Mouse (Mus musculus): ENCODE results near the gene Txndc17. TPM values are rescaled to one million over a fixed set of nuclear protein-coding genes. Genes with fewer than 3 reads are reported as not detected.
A peak's percentile ranks its signal among the peaks of the same experiment; 100 is the strongest.

The Txndc17 gene
- total RNA-seq, 2 experiments from 2014 or later, result 31.7 to 34.4 TPM

DNA sequence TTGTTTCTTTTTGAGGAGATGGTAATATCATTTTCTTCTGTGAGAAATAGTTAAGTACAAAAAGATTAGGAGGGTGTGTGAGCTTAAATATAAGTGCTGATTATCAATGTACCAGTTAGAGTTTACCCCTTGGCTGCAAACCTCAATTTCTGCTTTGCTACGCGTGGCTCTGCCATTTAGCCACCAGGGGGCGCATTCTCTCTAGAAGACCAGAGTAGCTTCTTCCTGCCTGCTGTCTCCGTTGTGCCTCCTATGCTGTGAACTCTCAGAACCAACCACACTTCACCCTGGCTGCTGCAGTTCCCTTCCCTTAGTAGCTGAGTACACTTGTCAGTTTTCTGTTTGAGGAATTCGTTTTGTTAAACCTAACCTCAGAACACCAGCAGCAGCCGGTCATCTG lies 13.9 kb downstream of the Txndc17 start:
- DNase-seq (ENCODE audit: low spot score), result peak; percentile 56

DNA sequence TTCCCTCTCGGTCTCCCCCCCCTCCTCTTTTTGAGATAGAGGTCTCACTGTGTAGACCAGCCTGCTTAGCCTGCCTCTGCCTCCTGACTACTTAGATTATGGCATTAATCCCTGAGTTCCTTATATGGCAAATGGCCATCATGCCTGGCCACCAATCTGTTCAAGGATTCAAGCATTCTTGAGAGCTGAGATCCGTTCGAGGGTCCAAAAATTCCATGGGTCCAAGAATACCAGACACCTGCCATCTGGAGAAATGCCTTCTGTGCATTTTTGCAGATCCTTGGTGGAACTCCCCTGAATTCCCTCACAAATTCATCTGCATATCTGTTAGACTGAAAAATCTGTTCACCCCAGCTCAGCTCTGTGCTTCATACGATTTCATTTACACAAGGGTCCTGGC lies 16.1 kb downstream of the Txndc17 start:
- no peak for DNase-seq (ENCODE audit: low spot score)

DNA sequence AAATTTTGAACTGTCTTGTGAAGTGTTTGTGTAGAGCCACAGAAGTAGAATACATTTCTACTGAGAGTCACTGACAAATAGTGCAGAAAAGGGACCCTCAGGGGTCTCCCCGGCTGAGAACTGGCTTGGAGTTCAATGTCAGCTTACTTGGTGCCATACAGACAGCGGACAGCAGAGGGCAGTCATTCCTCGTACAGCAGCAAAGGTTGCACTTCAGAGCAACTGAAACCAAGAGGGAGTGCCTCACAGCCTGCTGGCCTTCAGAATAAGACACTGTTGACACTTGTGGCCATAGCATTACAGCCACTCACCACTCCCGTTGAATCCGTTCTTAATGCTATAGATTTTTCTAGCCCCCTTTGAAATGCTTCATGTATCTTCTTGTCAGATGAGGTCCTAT lies 17.5 kb downstream of the Txndc17 start:
- peak; percentile 69 for DNase-seq (ENCODE audit: low spot score)

DNA sequence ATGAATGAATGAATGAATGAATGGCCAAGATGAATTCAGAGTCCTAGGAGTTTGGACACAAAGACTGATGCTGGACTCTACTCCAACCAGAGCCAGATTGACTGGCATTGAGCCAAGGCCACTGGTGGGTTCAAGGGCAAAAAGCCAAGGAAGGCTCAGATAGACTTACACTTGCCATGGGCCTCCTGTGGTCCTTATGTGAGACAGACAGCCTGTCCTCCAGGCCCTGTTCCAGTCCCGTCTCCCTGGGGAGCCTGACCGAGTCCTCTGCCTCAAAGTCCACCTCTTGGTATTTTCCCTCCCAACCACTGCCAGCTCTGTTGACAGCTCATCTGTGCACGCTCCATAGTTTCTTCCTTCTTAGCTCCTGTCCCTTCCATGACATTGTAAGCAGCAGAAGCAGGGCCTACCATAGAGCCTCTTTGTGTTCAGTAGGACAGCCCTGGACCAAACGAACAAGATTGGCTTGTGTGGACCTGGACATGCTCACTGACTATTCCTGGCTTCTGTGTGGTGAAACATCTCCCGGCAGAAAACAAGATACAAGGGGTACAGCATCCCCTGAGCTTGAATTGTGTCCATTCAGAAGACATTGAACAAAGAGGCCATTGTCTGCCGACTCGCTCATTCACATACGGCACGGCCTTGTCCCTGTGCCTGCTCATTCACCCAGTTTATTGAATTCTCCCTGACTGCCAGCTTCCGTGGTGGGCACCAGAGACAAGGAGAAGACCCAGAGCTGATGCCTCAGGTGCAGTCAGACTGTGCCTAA lies 18.9 kb downstream of the Txndc17 start:
- no peak for DNase-seq (ENCODE audit: low spot score)

DNA sequence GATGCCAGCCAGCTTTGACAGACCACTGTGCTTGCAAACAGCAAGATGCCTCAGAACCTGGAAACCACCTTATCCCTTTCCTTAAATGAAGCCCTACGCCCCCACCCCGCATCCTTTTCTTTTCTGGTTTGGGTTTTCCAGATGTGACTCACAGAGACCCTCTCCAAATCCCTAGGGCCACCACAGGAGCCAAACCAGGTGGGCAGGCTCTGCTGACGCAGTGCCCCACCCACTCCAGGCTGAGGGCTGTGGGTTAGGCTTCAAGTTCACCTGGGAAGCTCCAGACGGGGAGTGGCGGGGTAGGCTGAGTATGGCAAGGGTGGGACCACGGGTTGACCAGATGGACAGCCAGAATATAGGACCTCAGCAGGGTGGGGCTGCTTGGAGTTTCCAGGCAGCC lies 19.6 kb downstream of the Txndc17 start:
- no peak for DNase-seq (ENCODE audit: low spot score)

DNA sequence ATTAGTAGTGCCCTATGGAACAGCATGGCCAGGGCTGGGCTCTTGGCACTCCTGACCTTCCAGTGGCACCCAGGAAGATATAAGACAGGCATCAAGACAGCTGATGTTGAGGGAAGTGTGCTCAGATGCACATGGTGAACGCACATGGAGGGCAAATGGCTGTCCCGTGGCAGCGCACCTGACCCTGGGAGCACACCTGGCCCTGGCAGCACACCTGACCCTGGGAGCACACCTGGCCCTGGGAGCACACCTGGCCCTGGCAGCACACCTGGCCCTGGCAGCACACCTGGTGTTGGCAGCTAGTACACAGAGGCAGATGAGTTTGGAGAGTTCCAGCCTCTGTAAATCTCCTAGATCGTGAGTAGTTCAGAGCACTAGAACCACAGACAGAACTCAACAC lies 21.2 kb downstream of the Txndc17 start:
- no peak for DNase-seq (ENCODE audit: low spot score)

DNA sequence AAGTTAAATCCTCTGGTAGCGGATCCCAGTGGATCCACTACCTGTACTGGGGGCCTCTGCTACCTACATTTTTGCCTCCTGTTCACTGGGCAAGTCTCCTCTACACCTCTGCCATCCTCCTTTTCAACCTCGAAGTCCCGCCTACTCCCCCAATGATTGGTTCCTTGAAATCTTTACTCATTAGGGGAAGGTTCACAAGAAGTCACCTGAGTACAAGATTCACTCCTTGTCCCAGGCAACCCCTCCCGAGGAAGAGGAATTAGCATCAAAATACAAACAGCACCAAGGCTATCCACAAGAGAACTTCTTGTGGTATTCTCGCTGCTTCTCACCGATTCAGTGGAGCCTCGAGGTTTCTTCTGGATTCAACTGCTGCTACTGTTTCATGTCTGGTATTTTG lies 24.7 kb downstream of the Txndc17 start:
- no peak for DNase-seq (ENCODE audit: low spot score)

DNA sequence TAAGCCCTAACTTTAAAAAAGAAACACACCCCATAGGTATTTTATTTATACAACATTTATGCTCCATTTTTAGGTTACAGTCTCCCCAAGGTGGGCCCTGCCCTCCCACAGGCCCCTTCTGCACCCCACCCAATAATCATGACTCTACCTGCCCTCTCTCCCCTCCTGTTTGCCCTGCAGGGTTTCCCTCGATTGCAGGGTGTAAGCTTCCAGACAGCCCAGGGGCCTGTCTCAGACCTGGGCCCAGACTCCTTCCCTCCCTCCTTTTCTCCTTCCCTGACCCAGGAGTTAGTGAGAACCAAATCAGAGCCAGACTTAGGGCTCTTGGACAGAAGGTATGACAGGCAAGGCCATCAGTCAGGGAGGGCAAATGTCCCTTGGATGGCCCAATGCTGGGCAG lies 25.6 kb downstream of the Txndc17 start:
- DNase-seq (ENCODE audit: low spot score), result no peak

DNA sequence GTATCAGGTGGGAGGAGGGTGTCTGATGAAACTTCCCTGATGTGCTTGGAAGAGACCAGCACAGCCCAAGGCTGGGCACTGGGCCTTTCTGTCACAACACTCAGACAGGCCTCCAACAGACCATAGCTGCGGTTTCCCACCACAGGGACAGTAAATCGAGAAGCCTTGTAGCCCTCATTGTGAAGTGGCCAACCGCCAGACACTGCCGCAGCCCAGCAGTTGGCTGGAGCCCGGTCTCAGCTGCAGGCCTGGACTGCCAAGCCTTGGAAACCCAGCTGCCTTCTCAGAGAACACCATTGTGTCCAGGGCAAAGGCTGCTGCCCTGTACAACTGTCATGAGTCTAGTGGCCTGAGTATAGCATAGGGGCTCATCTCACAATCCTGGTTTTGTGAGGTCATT lies 26.7 kb downstream of the Txndc17 start:
- peak; percentile 30 for DNase-seq (ENCODE audit: low spot score)

DNA sequence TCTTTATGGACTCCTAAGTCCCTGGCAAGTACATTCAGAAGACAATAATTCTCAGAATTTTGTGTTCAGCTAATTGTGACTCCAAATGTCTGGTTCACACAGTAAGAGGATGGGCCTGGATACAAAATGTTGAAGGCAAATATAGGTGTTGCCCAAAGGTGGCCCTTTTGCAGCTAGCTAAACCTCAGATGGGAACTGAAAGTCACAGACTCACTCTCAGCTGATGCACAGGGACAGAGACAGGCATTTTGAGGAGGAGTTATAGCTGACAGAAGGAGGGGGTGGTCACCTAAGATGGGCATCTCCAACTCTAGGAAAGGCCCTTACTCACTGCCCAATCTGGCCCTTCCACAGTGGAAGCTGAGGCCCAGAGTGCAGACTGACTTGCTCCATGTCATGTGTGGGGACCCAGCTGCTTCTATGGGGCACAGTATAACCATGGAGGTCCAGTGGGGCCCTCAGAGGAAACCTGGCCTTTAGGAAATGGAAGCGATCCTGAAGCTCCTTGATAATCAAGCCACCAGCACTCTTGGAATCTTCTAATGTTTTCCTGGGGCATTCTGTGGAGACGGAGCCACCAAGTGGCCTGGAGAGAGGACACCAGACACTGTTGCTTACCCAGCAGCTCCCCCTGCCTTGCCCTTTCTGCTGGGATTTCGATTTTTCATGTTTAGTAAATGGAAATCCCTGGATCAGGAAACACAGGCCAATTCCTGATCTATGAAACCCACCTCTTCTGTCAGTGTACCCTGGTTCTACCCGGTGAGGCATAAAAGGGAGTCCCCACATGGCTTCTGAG lies 32.9 kb downstream of the Txndc17 start:
- no peak for DNase-seq (ENCODE audit: low spot score)

DNA sequence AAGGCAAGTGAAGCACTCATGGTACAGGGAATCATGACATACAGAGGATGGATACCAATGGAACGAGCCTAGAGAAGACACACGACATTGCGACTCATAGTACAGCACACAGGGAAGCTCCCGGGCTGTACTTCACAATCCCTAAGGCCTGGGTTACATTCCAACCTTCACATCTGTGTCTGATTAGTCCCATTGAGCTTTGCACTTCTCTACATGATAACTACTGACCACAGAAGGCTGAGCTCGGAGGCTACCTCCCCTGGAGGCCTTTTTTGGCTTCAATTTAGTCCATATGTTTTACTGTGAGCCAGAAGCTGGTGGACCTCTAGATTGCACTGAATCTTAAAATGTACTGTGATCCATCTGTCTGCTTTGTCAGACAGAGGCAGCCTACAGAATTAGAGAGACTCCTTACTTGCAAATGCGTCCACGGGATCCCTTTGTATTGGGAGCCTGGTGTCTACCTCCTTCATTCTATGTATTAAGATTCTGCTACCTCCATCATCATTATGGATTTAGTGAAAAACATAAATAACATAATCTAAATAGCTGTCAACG lies 37.9 kb downstream of the Txndc17 start:
- DNase-seq (ENCODE audit: low spot score), result no peak

DNA sequence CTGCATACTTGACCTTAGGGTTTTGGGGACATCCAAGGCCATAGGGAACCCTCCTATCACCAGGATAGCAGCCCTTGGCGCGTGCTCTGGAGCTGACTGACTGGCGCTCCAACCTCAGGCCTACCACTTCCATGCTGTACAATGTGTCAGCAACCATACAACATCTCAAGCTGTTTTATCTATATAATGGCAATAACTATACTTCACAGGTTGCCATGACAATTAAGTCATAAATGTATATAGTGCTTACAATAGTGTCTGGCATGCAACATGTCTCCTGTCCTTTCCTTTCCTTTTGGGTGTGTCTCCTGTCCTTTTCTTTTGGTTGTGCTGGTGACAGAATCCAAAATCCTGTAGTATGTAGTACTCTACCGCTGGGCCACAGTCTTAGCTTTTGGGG lies 48.3 kb downstream of the Txndc17 start:
- no peak for DNase-seq (ENCODE audit: low spot score)

DNA sequence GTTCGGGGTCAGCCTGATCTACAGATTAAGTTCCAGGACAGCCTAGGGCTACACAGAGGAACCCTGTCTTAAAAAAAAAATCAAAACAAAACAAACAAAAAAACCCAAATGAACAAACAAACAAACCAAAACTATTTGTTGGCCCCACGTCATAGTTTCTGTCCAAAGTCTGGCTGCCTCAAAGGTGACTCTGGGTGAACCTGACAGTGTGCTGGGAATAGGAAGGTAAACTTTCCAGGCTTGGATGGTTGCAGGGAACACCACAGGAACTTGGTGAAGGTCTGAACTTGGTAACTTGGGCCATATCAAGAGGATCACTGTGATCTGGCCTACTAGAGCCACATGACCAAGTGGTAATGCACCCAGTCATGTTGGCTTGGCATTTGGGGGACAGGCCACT lies 49.1 kb downstream of the Txndc17 start:
- DNase-seq (ENCODE audit: low spot score), result no peak

Other genes starting within 250 kb of the Txndc17 start
- gene Aipl1, start 170.0 kb upstream of the Txndc17 start, total RNA-seq (2021), result not detected
- gene Pimreg, start 165.5 kb upstream of the Txndc17 start, total RNA-seq (2021), result not detected
- 1 to 10 TPM; 2.0 to 2.3 TPM for gene Pitpnm3, start 71.8 kb upstream of the Txndc17 start, total RNA-seq (2021)
- gene Gm43951, start 707 bp upstream of the Txndc17 start, total RNA-seq (2021), result under 1 TPM; 0.09 to 0.17 TPM
- 1 to 10 TPM in 1 of 2 experiments, under 1 TPM in 1; 0.83 to 1.0 TPM for gene 4933427D14Rik, start 88 bp upstream of the Txndc17 start, total RNA-seq (2021)
- 1 to 10 TPM; 6.9 to 7.1 TPM for gene Med31, start 8.0 kb downstream of the Txndc17 start, total RNA-seq (2021)
- gene Slc13a5, start 59.7 kb downstream of the Txndc17 start, total RNA-seq (2021), result not detected
- 1 to 10 TPM; 2.3 to 2.8 TPM for gene Xaf1, start 94.1 kb downstream of the Txndc17 start, total RNA-seq (2021)
- gene Fbxo39, start 106.9 kb downstream of the Txndc17 start, total RNA-seq (2021), result not detected
- 1 to 10 TPM; 1.6 to 3.4 TPM for gene Tekt1, start 154.9 kb downstream of the Txndc17 start, total RNA-seq (2021)
- 100 to 1,000 TPM; 311 to 327 TPM for gene Smtnl2, start 204.2 kb downstream of the Txndc17 start, total RNA-seq (2021)
- 1 to 10 TPM; 2.1 to 2.3 TPM for gene Ggt6, start 228.0 kb downstream of the Txndc17 start, total RNA-seq (2021)
- 10 to 100 TPM; 54.7 to 63.3 TPM for gene Mybbp1a, start 233.8 kb downstream of the Txndc17 start, total RNA-seq (2021)